Mouse (Mus musculus) neural tube, embryonic 14.5 days (tissue): ENCODE data around the gene Tuba1b. TPM values are rescaled to one million over a fixed set of nuclear protein-coding genes. Genes with fewer than 3 reads are reported as not detected.

Experiments
- ATAC-seq: fragments of 200-750 bp; cut with Nextera tagmentation; 2 replicates; pipeline ENCODE4 v1.8.0; 2017; ENCODE audit warnings: low read depth, mild to moderate bottlenecking, moderate TSS enrichment, moderate library complexity
- H3K27ac ChIP-seq: fragments of 300-500 bp; sonication (generic); 2 replicates; pipeline ENCODE4 v1.5.1; 2014; ENCODE audit warnings: low read depth, mild to moderate bottlenecking, control low read depth, low read length, moderate library complexity, mixed read lengths
- H3K27me3 ChIP-seq: fragments of 300-500 bp; sonication (generic); 2 replicates; pipeline ENCODE4 v1.6.1; 2014; ENCODE audit warnings: low read length; ENCODE audit not compliant: control insufficient read depth, insufficient read depth
- H3K36me3 ChIP-seq: fragments of 300-500 bp; sonication (generic); 2 replicates; pipeline ENCODE4 v1.6.1; 2014; ENCODE audit warnings: low read length, mixed read lengths; ENCODE audit not compliant: control insufficient read depth, insufficient read depth
- H3K4me1 ChIP-seq: fragments of 300-500 bp; sonication (generic); 2 replicates; pipeline ENCODE4 v1.6.1; 2014; ENCODE audit warnings: low read length; ENCODE audit not compliant: control insufficient read depth, insufficient read depth
- H3K4me2 ChIP-seq: fragments of 300-500 bp; sonication (generic); 2 replicates; pipeline ENCODE4 v1.6.1; 2014; ENCODE audit warnings: mild to moderate bottlenecking, low read depth, low read length, control low read depth
- H3K4me3 ChIP-seq: fragments of 300-500 bp; sonication (generic); 2 replicates; pipeline ENCODE4 v1.5.1; 2014; ENCODE audit warnings: low read depth, low read length, control low read depth, mixed read lengths
- H3K9ac ChIP-seq: fragments of 300-500 bp; sonication (generic); replicated peaks from 2 replicates; pipeline ENCODE4 v1.6.1; 2014; ENCODE audit warnings: low read depth, mild to moderate bottlenecking, control low read depth, low read length, mixed read lengths
- H3K9me3 ChIP-seq: fragments of 300-500 bp; sonication (generic); 2 replicates; pipeline ENCODE4 v1.6.1; 2016; ENCODE audit warnings: low read length; ENCODE audit not compliant: control insufficient read depth
- WGBS: fragments of 180-500 bp; shearing (Covaris S2); extraction: QIAGEN DNeasy Blood & Tissue Kit; methylation state at CpG from one replicate; pipeline ENCODE4 v1.1.7; 2014; 5-methylcytosine and 5-hydroxymethylcytosine counted together
- polyA plus RNA-seq: library from polyadenylated mRNA; unstranded; fragments of >200 nt; fragmentation: Nextera tagmentation; extraction: Ambion mirVana; gene quantifications from 2 replicates; pipeline ENCODE4 v1.2.1, GENCODE M21; 2014

The Tuba1b gene
- polyA plus RNA-seq, 1 experiment from 2014 or later, result 1,301 TPM

DNA sequence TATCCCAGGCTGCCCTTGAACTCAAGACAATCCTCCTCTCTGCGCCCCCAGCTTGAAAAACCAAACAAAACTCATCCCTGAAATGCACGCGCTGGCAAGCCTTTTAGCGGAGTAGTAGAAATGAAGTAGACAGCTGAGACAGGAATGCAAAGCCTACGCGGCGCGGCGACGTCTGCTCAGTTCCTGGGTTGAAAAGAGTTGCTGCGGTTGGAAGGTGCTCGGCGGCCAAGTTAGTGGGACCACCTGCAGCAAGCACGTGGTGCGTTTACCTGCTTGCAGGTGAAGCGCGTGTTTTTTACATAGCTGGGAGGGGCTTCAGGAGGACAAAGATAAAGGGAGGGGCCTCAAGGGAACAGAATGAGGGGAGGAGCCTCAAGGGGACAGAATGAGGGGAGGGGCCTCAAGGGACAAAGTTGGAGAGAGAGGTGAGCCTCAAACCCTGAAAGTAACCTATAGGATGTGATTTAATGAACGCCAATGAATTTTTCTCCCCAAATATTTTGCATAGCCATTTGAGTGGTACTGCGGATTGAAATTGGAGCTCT is 43.1 kb downstream of the Tuba1b start:
- H3K9me3 ChIP-seq, result no peaks in the 10 kb centered on the region
- no peak overlapping the region for H3K4me2 ChIP-seq
- no peaks in the 10 kb centered on the region for H3K36me3 ChIP-seq
- WGBS, result 12% methylated on average over 19 of the region's 19 CpGs
- ATAC-seq, result no peak
- peaks cover 14% of the 10 kb centered on the region for H3K4me1 ChIP-seq
- no peak overlapping the region for H3K9ac ChIP-seq
- H3K27me3 ChIP-seq, result peaks cover 38% of the 10 kb centered on the region
- H3K4me3 ChIP-seq, result no peak overlapping the region
- H3K27ac ChIP-seq, result no peak overlapping the region

DNA sequence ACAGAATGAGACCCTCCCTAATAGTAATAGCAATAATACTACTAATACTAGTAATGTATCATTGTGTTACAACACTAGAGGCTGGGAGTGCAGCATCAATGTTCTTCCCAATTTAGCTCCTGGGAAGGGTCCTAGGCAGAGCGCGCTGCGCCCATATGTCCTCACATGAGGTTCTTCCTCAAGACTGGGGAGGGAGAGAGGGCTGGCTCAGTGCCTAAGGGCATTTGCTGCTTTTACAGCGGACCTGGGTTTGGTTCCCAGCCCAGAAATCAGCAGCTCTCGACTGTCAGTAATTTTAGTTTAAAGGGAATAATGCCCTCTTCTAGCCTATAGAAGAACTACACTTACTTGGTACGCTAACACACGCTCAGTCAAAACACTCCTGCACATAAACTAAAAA is 46.8 kb downstream of the Tuba1b start:
- Histone ChIP-seq H3K27ac (no peak overlapping the region), H3K4me2 (no peak overlapping the region), H3K36me3 (no peaks in the 10 kb centered on the region), H3K4me1 (no peaks in the 10 kb centered on the region), H3K9ac (no peak overlapping the region), H3K4me3 (no peak overlapping the region), H3K9me3 (no peaks in the 10 kb centered on the region), H3K27me3 (peaks cover 5% of the 10 kb centered on the region)
- no peak for ATAC-seq
- WGBS, result 81% methylated on average over 7 of the region's 7 CpGs

DNA sequence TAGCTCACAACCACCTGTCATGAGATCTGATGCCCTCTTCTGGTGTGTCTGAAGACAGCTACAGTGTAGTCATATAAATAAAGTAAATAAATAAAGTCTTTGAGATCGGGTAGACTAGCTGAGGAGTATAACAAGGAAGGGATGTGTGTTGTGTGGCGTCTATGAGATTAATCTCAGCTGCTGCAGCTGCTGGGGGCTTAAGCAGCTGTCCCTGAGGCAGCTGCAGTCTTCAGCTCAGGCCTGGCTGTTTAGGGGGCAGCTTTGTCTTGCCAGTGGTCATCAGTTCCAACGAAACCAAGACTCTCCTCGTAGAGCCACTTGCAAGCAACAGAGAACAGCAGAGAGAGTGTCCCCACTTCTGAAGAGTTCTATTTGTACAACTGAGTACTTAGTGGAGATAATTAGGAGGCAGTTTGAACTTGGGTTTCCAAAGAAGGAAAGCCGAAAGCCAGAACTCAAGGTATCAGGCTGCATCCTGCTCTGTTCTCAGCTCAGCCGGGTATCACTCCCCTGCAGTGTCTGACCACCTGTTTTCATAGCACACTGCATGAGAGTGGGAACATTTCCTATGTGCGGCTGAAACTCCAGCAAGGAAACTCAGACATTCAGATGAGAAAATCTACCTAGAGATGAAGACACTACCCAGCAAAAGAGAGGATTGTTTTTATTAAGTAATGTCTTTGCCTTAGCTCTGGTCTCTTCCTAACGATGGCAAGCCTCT is 47.5 kb downstream of the Tuba1b start:
- Histone ChIP-seq H3K27ac (no peak overlapping the region), H3K9me3 (no peaks in the 10 kb centered on the region), H3K9ac (no peak overlapping the region), H3K36me3 (no peaks in the 10 kb centered on the region), H3K27me3 (peaks cover 5% of the 10 kb centered on the region), H3K4me3 (no peak overlapping the region), H3K4me1 (no peaks in the 10 kb centered on the region), H3K4me2 (no peak overlapping the region)
- WGBS, result 68% methylated on average over 8 of the region's 8 CpGs
- ATAC-seq, result no peak

DNA sequence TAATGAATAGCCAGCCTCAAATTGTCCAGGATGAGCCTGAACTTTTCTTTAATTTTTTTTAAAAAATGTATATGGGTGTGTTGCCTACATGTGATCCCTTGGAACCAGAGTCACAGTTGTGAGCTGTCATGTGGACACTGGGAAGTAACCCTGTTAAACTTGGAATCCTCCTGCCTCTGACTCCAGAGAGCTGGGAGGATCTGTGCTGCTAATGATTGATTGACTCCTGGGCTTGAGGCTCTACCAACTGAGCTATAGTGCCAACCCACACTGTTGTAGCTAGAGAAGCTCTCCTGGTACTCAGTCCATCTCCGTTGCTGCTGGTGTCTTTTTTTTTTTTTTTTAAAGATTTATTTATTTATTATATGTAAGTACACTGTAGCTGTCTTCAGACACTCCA is 50.3 kb downstream of the Tuba1b start:
- no peak overlapping the region for H3K27ac ChIP-seq
- H3K4me3 ChIP-seq, result no peak overlapping the region
- no peaks in the 10 kb centered on the region for H3K4me1 ChIP-seq
- no peaks in the 10 kb centered on the region for H3K27me3 ChIP-seq
- ATAC-seq, result no peak
- H3K9ac ChIP-seq, result no peak overlapping the region
- H3K9me3 ChIP-seq, result no peaks in the 10 kb centered on the region
- no peaks in the 10 kb centered on the region for H3K36me3 ChIP-seq
- WGBS, result 94% methylated on average over 1 of the region's 1 CpGs
- H3K4me2 ChIP-seq, result no peak overlapping the region

DNA sequence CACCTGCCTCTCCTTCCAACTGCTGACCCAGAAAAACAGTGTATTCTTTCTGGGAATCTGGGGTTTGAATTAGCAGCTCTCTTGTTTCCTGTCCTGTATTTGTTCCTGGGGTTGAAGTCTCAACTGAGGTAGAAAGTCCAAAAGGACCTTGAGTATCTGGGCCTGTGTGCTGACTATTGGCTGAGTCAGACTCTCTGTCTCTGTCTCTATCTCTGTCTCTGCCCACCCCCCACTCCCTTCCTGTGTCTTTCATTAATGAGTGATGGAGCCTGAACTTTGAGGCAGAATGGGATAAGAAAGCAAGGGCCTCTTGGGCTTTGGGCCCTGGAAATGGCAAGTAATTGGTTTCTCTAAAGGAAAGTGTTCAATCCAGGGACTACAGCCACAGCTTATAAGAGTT is 50.7 kb downstream of the Tuba1b start:
- no peak overlapping the region for H3K4me2 ChIP-seq
- no peak overlapping the region for H3K4me3 ChIP-seq
- H3K9ac ChIP-seq, result no peak overlapping the region
- H3K27me3 ChIP-seq, result no peaks in the 10 kb centered on the region
- no peak for ATAC-seq
- no peaks in the 10 kb centered on the region for H3K4me1 ChIP-seq
- H3K27ac ChIP-seq, result no peak overlapping the region
- no peaks in the 10 kb centered on the region for H3K36me3 ChIP-seq
- H3K9me3 ChIP-seq, result no peaks in the 10 kb centered on the region

DNA sequence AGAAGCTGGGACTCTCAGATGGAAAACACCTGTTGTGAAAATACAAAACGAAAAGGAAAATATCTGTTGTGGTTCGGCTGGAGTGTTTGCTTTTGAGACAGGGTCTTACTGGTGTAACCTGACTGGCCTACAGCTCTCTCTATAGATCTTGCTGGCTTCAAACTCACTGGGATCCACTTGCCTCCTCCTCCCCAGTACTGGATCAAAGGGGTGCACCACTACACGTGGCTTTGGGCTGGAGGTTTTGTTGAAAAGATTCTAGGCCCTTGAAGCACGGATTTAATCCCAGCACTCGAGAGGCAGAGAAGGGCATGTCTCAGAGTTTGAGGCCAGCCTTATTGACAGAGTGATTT is 52.7 kb downstream of the Tuba1b start:
- WGBS, result 12% methylated on average over 5 of the region's 5 CpGs

More for the DNA sequence above, 52.7 kb downstream of the Tuba1b start:
- Histone ChIP-seq H3K4me3 (no peak overlapping the region; the same call in 1 of the 2 replicates), H3K27me3 (no peaks in the 10 kb centered on the region), H3K9me3 (no peaks in the 10 kb centered on the region), H3K4me2 (peak overlapping the region; percentile 54; the same call in 1 of the 2 replicates), H3K4me1 (no peaks in the 10 kb centered on the region), H3K36me3 (peaks cover 3% of the 10 kb centered on the region), H3K27ac (no peak overlapping the region), H3K9ac (no peak overlapping the region)
- ATAC-seq, result peak; percentile 29; the same call in 1 of the 2 replicates

Other genes with a start within 250 kb of the Tuba1b start
- gene Ccdc65, start 226.4 kb downstream of the Tuba1b start, polyA plus RNA-seq, result 5.2 and 6.0 TPM in 2 replicates
- 3.6 and 7.1 TPM in 2 replicates for gene Fkbp11, start 206.4 kb downstream of the Tuba1b start, polyA plus RNA-seq
- 66.3 and 77.2 TPM in 2 replicates for gene Arf3, start 171.4 kb downstream of the Tuba1b start, polyA plus RNA-seq
- 0.19 TPM in 1 of 2 replicates, not detected in the other for gene Wnt10b, start 156.4 kb downstream of the Tuba1b start, polyA plus RNA-seq
- 1.9 and 3.9 TPM in 2 replicates for gene Wnt1, start 144.7 kb downstream of the Tuba1b start, polyA plus RNA-seq
- 0.44 and 0.54 TPM in 2 replicates for gene Ddn, start 125.1 kb downstream of the Tuba1b start, polyA plus RNA-seq
- gene Prkag1, start 103.0 kb downstream of the Tuba1b start, polyA plus RNA-seq, result 57.7 and 61.6 TPM in 2 replicates
- 14.4 and 16.8 TPM in 2 replicates for gene Kmt2d, start 63.4 kb downstream of the Tuba1b start, polyA plus RNA-seq
- gene Rhebl1, start 40.0 kb downstream of the Tuba1b start, polyA plus RNA-seq, result 19.9 and 21.3 TPM in 2 replicates
- gene Dhh, start 36.0 kb downstream of the Tuba1b start, polyA plus RNA-seq, result 0.32 and 2.0 TPM in 2 replicates
- gene Lmbr1l, start 16.3 kb downstream of the Tuba1b start, polyA plus RNA-seq, result 7.3 and 10.5 TPM in 2 replicates
- gene Gm49450, start 19.0 kb upstream of the Tuba1b start, polyA plus RNA-seq, result not detected in 2 replicates
- 13,706 and 14,496 TPM in 2 replicates for gene Tuba1a, start 19.1 kb upstream of the Tuba1b start, polyA plus RNA-seq
- 7.3 and 11.5 TPM in 2 replicates for gene Tuba1c, start 95.3 kb upstream of the Tuba1b start, polyA plus RNA-seq
- gene Prph, start 120.6 kb upstream of the Tuba1b start, polyA plus RNA-seq, result 68.8 and 298 TPM in 2 replicates
- 2.4 and 3.3 TPM in 2 replicates for gene Troap, start 140.0 kb upstream of the Tuba1b start, polyA plus RNA-seq
- gene C1ql4, start 153.3 kb upstream of the Tuba1b start, polyA plus RNA-seq, result 3.2 and 3.6 TPM in 2 replicates
- 0.21 and 0.45 TPM in 2 replicates for gene Dnajc22, start 158.6 kb upstream of the Tuba1b start, polyA plus RNA-seq
- 32.6 and 41.6 TPM in 2 replicates for gene Spats2, start 191.4 kb upstream of the Tuba1b start, polyA plus RNA-seq